Mouse (Mus musculus): Measurements from ENCODE around the gene Gm14295.
"Not testable (repeated sequence)": the region's sequence is repeated elsewhere in the genome, so short reads cannot be mapped to it uniquely, and the experiment has no call there.

Gm14295 gene

GRCm38 (mm10) chr2:176798312-176798711, at the start of gene Gm14295:
TSS of gene Gm14295 (plus strand) at chr2:176798612.
- not testable (repeated sequence) for DNase-seq (ENCODE audit: extremely low read depth, low read depth)

- DNase-seq (ENCODE audit: extremely low read depth, low read depth): not testable (repeated sequence)
Measured at GRCm38 (mm10) chr2:176798785-176799184, 373 bp downstream of the Gm14295 start.

GRCm38 (mm10) chr2:176830840-176831239, 32.4 kb downstream of the Gm14295 start, which contains the start of gene Gm14408:
TSS of gene Gm14408 (plus strand) at chr2:176831140.
- not testable (repeated sequence) for DNase-seq (ENCODE audit: extremely low read depth, low read depth)
